Mouse (Mus musculus): ENCODE measurements around the gene Hexdc. TPM values are rescaled to one million over a fixed set of nuclear protein-coding genes. Genes with fewer than 3 reads are reported as not detected.

The Hexdc gene
- polyA plus RNA-seq (2012; fragmentation: generic; extraction: Trizol) = 10 to 100 TPM in 1 of 2 experiments, 1 to 10 TPM in 1; 7.1 to 18.4 TPM

GRCm38 (mm10) chr11:121204161-121205006, at the start of gene Hexdc, which contains the start of gene Ogfod3:
Hexdc (plus strand) TSS chr11:121204433.
Ogfod3 (minus strand) TSS chr11:121204711.

GRCm38 (mm10) chr11:121159971-121160370, 44.3 kb upstream of the Hexdc start, which contains the start of gene Uts2r:
Uts2r (plus strand) TSS chr11:121160271.

GRCm38 (mm10) chr11:121229018-121229439, 24.8 kb downstream of the Hexdc start, which contains the start of gene Cybc1:
Cybc1 (minus strand) TSS chr11:121229322.

GRCm38 (mm10) chr11:121236564-121237344, 32.5 kb downstream of the Hexdc start, which contains the start of gene Narf:
Narf (plus strand) TSS chr11:121237253.

GRCm38 (mm10) chr11:121259160-121260100, 55.2 kb downstream of the Hexdc start, which contains the start of gene Foxk2:
Foxk2 (plus strand) TSS chr11:121259990.

Other genes starting within 250 kb of the Hexdc start
- 100 to 1,000 TPM in 1 of 2 experiments, 10 to 100 TPM in 1; 48.0 to 125 TPM for gene Csnk1d, start 213.1 kb upstream of the Hexdc start, polyA plus RNA-seq (2012; fragmentation: generic; extraction: Trizol)
- gene Cd7, start 165.0 kb upstream of the Hexdc start, polyA plus RNA-seq (2012; fragmentation: generic; extraction: Trizol) = under 1 TPM in 1 of 2 experiments, not detected in 1; 0.06 TPM
- gene Sectm1b, start 140.9 kb upstream of the Hexdc start, polyA plus RNA-seq (2012; fragmentation: generic; extraction: Trizol) = not detected
- gene Sectm1a, start 123.2 kb upstream of the Hexdc start, polyA plus RNA-seq (2012; fragmentation: generic; extraction: Trizol) = under 1 TPM in 1 of 2 experiments, not detected in 1; 0.07 TPM
- under 1 TPM in 1 of 2 experiments, not detected in 1; 0.02 TPM for gene Tex19.2, start 85.8 kb upstream of the Hexdc start, polyA plus RNA-seq (2012; fragmentation: generic; extraction: Trizol)
- not detected for gene Tex19.1, start 58.3 kb upstream of the Hexdc start, polyA plus RNA-seq (2012; fragmentation: generic; extraction: Trizol)
- gene Uts2r, start 44.2 kb upstream of the Hexdc start, polyA plus RNA-seq (2012; fragmentation: generic; extraction: Trizol) = not detected
- 10 to 100 TPM; 16.4 to 16.7 TPM for gene Ogfod3, start 278 bp downstream of the Hexdc start, polyA plus RNA-seq (2012; fragmentation: generic; extraction: Trizol)
- gene Cybc1, start 24.9 kb downstream of the Hexdc start, polyA plus RNA-seq (2012; fragmentation: generic; extraction: Trizol) = 10 to 100 TPM; 12.7 to 49.8 TPM
- gene Narf, start 32.8 kb downstream of the Hexdc start, polyA plus RNA-seq (2012; fragmentation: generic; extraction: Trizol) = 10 to 100 TPM in 1 of 2 experiments, 1 to 10 TPM in 1; 2.2 to 22.5 TPM
- 10 to 100 TPM; 13.2 to 23.6 TPM for gene Foxk2, start 55.6 kb downstream of the Hexdc start, polyA plus RNA-seq (2012; fragmentation: generic; extraction: Trizol)
- 10 to 100 TPM; 27.4 to 72.2 TPM for gene Wdr45b, start 150.0 kb downstream of the Hexdc start, polyA plus RNA-seq (2012; fragmentation: generic; extraction: Trizol)
- gene Rab40b, start 183.8 kb downstream of the Hexdc start, polyA plus RNA-seq (2012; fragmentation: generic; extraction: Trizol) = 10 to 100 TPM in 1 of 2 experiments, under 1 TPM in 1; 0.19 to 11.7 TPM
- 10 to 100 TPM in 1 of 2 experiments, 1 to 10 TPM in 1; 1.3 to 15.0 TPM for gene Fn3krp, start 217.0 kb downstream of the Hexdc start, polyA plus RNA-seq (2012; fragmentation: generic; extraction: Trizol)
- gene Fn3k, start 230.5 kb downstream of the Hexdc start, polyA plus RNA-seq (2012; fragmentation: generic; extraction: Trizol) = under 1 TPM; 0.08 to 0.13 TPM
- gene Tbcd, start 247.5 kb downstream of the Hexdc start, polyA plus RNA-seq (2012; fragmentation: generic; extraction: Trizol) = 100 to 1,000 TPM in 1 of 2 experiments, 10 to 100 TPM in 1; 75.8 to 127 TPM

Data from C3H10T1/2 (cell line).